Mouse (Mus musculus) ES-Bruce4 (cell line): ENCODE measurements around the gene Cdc42bpb. TPM values are rescaled to one million over a fixed set of nuclear protein-coding genes. Genes with fewer than 3 reads are reported as not detected.

Source experiments
- H3K27ac ChIP-seq: 2 replicates; pipeline ENCODE4 v1.5.1; 2012; ENCODE audit warnings: low read length, inconsistent platforms; ENCODE audit not compliant: insufficient read depth
- H3K27me3 ChIP-seq: 2 replicates; pipeline ENCODE4 v1.6.1; 2012; ENCODE audit warnings: mild to moderate bottlenecking, low read length, inconsistent platforms; ENCODE audit not compliant: control insufficient read depth, poor library complexity, insufficient read depth, severe bottlenecking
- H3K36me3 ChIP-seq: 2 replicates; pipeline ENCODE4 v1.6.1; 2012; ENCODE audit warnings: inconsistent platforms, mild to moderate bottlenecking, low read length, moderate library complexity; ENCODE audit not compliant: control insufficient read depth, poor library complexity, insufficient read depth, severe bottlenecking
- H3K4me1 ChIP-seq: one replicate; pipeline ENCODE4 v1.8.1; 2011; ENCODE audit warnings: low read length; ENCODE audit not compliant: control insufficient read depth, insufficient read depth
- H3K4me3 ChIP-seq: 2 replicates; pipeline ENCODE4 v1.5.1; 2011; ENCODE audit warnings: low read depth, mild to moderate bottlenecking, low read length
- H3K9ac ChIP-seq: 2 replicates; pipeline ENCODE4 v1.6.1; 2012; ENCODE audit warnings: low read depth, mild to moderate bottlenecking, inconsistent platforms; ENCODE audit not compliant: poor library complexity, severe bottlenecking
- H3K9me3 ChIP-seq: replicated peaks from 2 replicates; pipeline ENCODE4 v1.6.1; 2012; ENCODE audit warnings: mild to moderate bottlenecking, low read length, inconsistent platforms; ENCODE audit not compliant: control insufficient read depth, poor library complexity, insufficient read depth, severe bottlenecking
- CTCF ChIP-seq: IDR thresholded peaks from one replicate; pipeline ENCODE4 v1.8.1; 2011; ENCODE audit warnings: low read depth, low read length
- EP300 ChIP-seq: IDR thresholded peaks from 2 replicates; pipeline ENCODE4 v1.6.1; 2011; ENCODE audit warnings: low read depth, low read length; ENCODE audit not compliant: insufficient read depth
- POLR2A ChIP-seq: IDR thresholded peaks from one replicate; pipeline ENCODE4 v1.8.1; 2011; ENCODE audit warnings: low read length; ENCODE audit not compliant: insufficient read depth
- polyA plus RNA-seq: library from polyadenylated mRNA; stranded (reverse); fragments of >200 nt; gene quantifications from 2 replicates; pipeline ENCODE4 v1.2.4, GENCODE M21; 2011; ENCODE audit warnings: low read depth; ENCODE audit not compliant: missing spikeins, insufficient read depth, insufficient read length

Cdc42bpb gene
- polyA plus RNA-seq, 1 experiment, result 52.3 TPM

DNA sequence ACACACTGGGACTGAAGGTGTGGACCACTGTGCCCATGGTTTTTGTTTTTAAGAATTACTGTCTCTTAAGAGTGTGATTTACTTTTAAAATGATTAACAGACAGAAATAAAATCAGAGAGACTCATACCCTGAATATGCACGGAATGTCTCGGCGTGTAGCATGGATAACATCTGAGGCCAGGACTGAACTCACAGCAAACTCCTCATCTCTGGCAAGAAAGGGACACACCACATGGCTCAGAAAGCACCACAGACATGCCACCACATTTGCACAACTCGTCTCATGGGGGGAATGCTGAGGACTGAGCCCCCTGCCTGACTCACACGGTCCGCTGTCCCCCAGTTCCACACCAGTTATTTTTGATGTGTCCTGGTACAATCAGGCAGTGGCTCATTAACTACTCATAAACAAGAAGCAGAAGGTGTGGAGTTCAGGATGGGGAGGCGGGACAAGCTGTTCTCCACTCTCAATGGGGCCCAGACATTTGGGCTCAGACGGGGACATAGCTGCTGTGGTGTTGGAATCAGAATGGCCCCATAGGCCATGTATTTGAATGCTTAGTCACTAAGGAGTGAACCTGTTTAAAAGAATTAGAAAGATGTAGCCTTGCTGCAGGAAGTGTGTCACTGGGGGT is 73.7 kb downstream of the Cdc42bpb start:
- Histone ChIP-seq H3K27me3 (no peaks in the 10 kb centered on the region), H3K9ac (no peak overlapping the region), H3K27ac (no peak overlapping the region), H3K9me3 (no peaks in the 10 kb centered on the region), H3K36me3 (peaks cover 4% of the 10 kb centered on the region; the same call in 1 of the 2 replicates), H3K4me1 (no peaks in the 10 kb centered on the region), H3K4me3 (no peak overlapping the region)
- TF ChIP-seq POLR2A (no peak), EP300 (no peak), CTCF (no peak)

DNA sequence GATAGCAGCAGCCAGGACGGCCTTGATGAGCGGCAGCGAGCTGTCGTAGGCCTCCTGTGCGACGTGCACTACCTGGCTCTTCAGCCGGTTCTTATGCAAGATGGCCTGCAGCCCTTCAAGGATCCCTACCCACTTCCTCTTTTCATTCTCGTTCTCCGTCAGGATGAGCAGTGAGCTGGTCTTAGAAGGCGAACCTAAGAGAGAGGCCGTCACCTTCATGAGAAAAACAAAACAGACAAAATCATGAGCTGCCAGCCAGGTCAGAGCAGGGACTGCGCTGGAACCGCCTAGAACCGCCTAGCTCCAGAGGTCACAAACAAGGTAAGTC is 75.5 kb downstream of the Cdc42bpb start:
- no peaks in the 10 kb centered on the region for H3K27me3 ChIP-seq
- no peak overlapping the region for H3K4me3 ChIP-seq
- H3K4me1 ChIP-seq, result no peaks in the 10 kb centered on the region
- no peak overlapping the region for H3K27ac ChIP-seq
- TF ChIP-seq EP300, result no peak
- TF ChIP-seq CTCF, result no peak
- TF ChIP-seq POLR2A, result no peak
- H3K9ac ChIP-seq, result no peak overlapping the region
- H3K9me3 ChIP-seq, result no peaks in the 10 kb centered on the region
- peaks cover 4% of the 10 kb centered on the region; the same call in 1 of the 2 replicates for H3K36me3 ChIP-seq

DNA sequence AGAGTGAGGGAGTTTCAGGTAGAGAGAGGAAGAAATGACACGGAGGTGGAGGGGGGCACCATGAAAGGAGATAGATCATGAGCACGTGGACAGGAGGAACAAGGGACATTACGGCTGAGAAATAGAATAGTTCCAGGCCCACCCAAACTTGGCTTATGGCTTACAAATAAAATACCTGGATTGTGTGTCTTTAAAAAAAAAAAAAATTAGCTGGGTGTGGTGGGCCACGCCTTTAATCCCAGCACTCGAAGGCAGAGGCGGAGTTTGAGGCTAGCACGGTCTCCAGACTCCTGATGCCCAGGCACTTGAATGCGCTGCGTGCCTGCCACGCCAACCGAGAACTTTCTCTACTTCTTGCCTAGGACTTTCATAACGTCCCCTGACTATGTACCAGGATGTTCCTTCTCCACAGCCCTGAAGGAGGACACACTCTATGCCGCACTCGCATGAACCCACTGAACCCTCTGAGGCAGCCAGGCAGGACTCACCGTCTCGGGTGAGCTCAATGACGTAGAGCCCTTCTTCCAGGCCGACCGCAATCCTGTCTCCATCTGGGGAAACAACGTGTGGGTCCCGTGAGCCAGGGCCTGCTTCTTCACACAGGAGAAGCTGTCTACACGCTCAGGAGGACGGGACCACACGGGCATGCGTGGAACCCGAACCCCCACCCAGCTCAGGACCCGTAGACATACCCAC is 76.0 kb downstream of the Cdc42bpb start:
- Histone ChIP-seq H3K27ac (no peak overlapping the region), H3K36me3 (peaks cover 4% of the 10 kb centered on the region; the same call in 1 of the 2 replicates), H3K9ac (no peak overlapping the region), H3K4me1 (no peaks in the 10 kb centered on the region), H3K27me3 (no peaks in the 10 kb centered on the region), H3K9me3 (no peaks in the 10 kb centered on the region), H3K4me3 (no peak overlapping the region)
- no peak for TF ChIP-seq CTCF
- no peak for TF ChIP-seq POLR2A

DNA sequence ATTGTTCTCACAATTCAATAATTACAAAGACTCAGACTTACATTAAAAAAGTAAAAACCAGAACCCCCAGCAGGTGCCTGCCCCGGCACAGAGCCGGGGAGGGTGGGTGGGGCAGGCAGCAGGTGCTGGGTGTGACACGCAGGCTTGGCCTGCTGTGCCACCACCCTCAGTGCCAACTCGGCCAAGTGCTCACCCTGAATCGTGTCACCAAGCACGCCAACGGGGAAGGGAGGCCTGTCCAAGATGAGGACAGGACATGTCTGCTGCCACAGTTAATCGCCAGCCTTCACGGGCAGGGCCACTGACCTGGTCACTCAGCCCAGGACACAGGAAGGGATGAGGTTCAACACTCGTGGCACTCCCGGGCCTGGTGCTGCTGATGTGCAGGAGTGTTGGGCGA is 84.5 kb downstream of the Cdc42bpb start:
- TF ChIP-seq POLR2A, result no peak
- no peak for TF ChIP-seq EP300
- TF ChIP-seq CTCF, result no peak
- Histone ChIP-seq H3K9ac (no peak overlapping the region), H3K36me3 (no peaks in the 10 kb centered on the region)

DNA sequence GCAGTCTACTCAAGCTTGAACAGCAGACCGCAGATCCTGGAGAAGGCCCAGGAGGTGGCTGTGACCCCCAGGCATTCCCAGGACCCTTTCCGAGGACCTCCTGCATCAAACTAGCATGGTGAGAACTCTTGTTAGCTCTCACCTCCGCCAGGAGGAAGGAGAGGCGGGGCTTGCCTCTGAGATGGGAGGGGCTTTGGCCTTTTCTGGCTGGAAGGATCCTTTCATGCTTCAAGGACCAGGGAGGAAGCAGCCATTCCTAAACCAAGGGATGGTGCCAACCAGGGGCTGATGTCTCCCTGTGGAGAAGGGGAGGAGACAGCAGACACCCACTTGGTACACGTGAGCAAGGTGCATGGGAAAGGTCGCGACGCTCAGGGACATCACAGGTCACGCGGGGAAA is 93.0 kb downstream of the Cdc42bpb start:
- no peak overlapping the region for H3K27ac ChIP-seq
- H3K9ac ChIP-seq, result no peak overlapping the region
- no peaks in the 10 kb centered on the region for H3K27me3 ChIP-seq
- H3K9me3 ChIP-seq, result no peaks in the 10 kb centered on the region
- TF ChIP-seq POLR2A (no peak), EP300 (no peak), CTCF (no peak)
- peak overlapping the region; percentile 55 for H3K4me3 ChIP-seq
- no peaks in the 10 kb centered on the region for H3K36me3 ChIP-seq
- H3K4me1 ChIP-seq, result no peaks in the 10 kb centered on the region

More for the DNA sequence above, 84.5 kb downstream of the Cdc42bpb start:
- H3K27me3 ChIP-seq, result no peaks in the 10 kb centered on the region
- no peaks in the 10 kb centered on the region for H3K9me3 ChIP-seq
- H3K4me1 ChIP-seq, result no peaks in the 10 kb centered on the region
- no peak overlapping the region for H3K27ac ChIP-seq
- no peak overlapping the region for H3K4me3 ChIP-seq

DNA sequence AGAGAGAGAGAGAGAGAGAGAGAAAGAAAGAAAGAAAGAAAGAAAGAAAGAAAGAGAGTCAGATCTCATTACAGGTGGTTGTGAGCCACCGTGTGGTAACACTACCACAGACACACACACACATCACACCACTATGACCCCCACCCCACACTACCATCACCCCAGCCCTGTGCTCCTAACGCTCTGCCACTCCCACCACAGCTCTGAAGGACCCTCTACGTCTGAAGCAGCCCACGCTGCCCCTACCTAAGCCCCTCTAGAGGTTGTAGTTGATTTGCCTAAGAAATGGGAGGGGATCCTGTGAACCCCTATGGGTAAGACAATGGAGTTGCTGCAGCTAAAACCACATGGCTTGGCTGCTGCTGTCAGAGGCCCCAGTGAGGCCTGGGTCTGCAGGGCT is 93.9 kb downstream of the Cdc42bpb start:
- H3K27ac ChIP-seq, result no peak overlapping the region
- H3K4me1 ChIP-seq, result no peaks in the 10 kb centered on the region
- H3K9ac ChIP-seq, result no peak overlapping the region
- no peaks in the 10 kb centered on the region for H3K9me3 ChIP-seq
- no peak overlapping the region for H3K4me3 ChIP-seq
- H3K36me3 ChIP-seq, result no peaks in the 10 kb centered on the region
- H3K27me3 ChIP-seq, result no peaks in the 10 kb centered on the region
- TF ChIP-seq CTCF, result no peak
- no peak for TF ChIP-seq POLR2A
- no peak for TF ChIP-seq EP300
